Mouse (Mus musculus): ENCODE results near the gene Tex9.

The Tex9 gene

GRCm38 (mm10) chr9:72492194-72492565 lies at the start of gene Tex9:
Gene Tex9 (minus strand): TSS chr9:72492212.
- DNase-seq = no peak

- DNase-seq = peak; percentile 32 to 41
These were observed 45.1 kb upstream of the Tex9 start for GRCm38 (mm10) chr9:72537086-72537485.

- DNase-seq = no peak
These were observed 43.4 kb upstream of the Tex9 start for GRCm38 (mm10) chr9:72535394-72535793.

GRCm38 (mm10) chr9:72534985-72535384 lies 43.0 kb upstream of the Tex9 start:
- DNase-seq = no peak

- peak in 1 of 2 experiments; percentile 21 for DNase-seq
These were observed 41.0 kb upstream of the Tex9 start for GRCm38 (mm10) chr9:72533089-72533415.

- peak; percentile 43 to 72 for DNase-seq
These were observed 40.5 kb upstream of the Tex9 start for GRCm38 (mm10) chr9:72532381-72533088.

- peak; percentile 73 to 91 for DNase-seq
These were observed 40.0 kb upstream of the Tex9 start, which contains the start of gene Rfx7 for GRCm38 (mm10) chr9:72531996-72532380. Gene Rfx7 (plus strand): TSS chr9:72532240.

GRCm38 (mm10) chr9:72531291-72531995 lies 39.4 kb upstream of the Tex9 start:
- DNase-seq = peak; percentile 77 to 91

GRCm38 (mm10) chr9:72530824-72531223 lies 38.8 kb upstream of the Tex9 start:
- DNase-seq = peak; percentile 68 to 80

GRCm38 (mm10) chr9:72530237-72530636 lies 38.2 kb upstream of the Tex9 start:
- peak; percentile 90 to 94 for DNase-seq

- no peak for DNase-seq
These were observed 34.1 kb upstream of the Tex9 start for GRCm38 (mm10) chr9:72526091-72526490.

- DNase-seq = no peak
These were observed 28.8 kb upstream of the Tex9 start for GRCm38 (mm10) chr9:72520849-72521248.

- DNase-seq = no peak
These were observed 27.2 kb upstream of the Tex9 start for GRCm38 (mm10) chr9:72519246-72519645.

GRCm38 (mm10) chr9:72515366-72515765 lies 23.4 kb upstream of the Tex9 start:
- DNase-seq = no peak

GRCm38 (mm10) chr9:72512229-72512981 lies 20.4 kb upstream of the Tex9 start:
- no peak for DNase-seq

GRCm38 (mm10) chr9:72497171-72497570 lies 5.2 kb upstream of the Tex9 start:
- no peak for DNase-seq

- DNase-seq = no peak
These were observed 4.7 kb upstream of the Tex9 start for GRCm38 (mm10) chr9:72496691-72497090.

GRCm38 (mm10) chr9:72493984-72494685 lies 2.1 kb upstream of the Tex9 start:
- peak in 1 of 2 experiments; percentile 52 for DNase-seq

GRCm38 (mm10) chr9:72493465-72493864 lies 1.5 kb upstream of the Tex9 start:
- DNase-seq = no peak

GRCm38 (mm10) chr9:72491559-72492193 lies 336 bp downstream of the Tex9 start:
- peak; percentile 95 to 96 for DNase-seq

GRCm38 (mm10) chr9:72489131-72489530 lies 2.9 kb downstream of the Tex9 start:
- DNase-seq = no peak

GRCm38 (mm10) chr9:72488523-72488922 lies 3.5 kb downstream of the Tex9 start:
- no peak for DNase-seq

GRCm38 (mm10) chr9:72479276-72479675 lies 12.7 kb downstream of the Tex9 start:
- no peak for DNase-seq

All from kidney, postnatal 25 days (tissue).